Mouse (Mus musculus): ENCODE measurements around the gene Dtx1. TPM values are rescaled to one million over a fixed set of nuclear protein-coding genes. Genes with fewer than 3 reads are reported as not detected.

Dtx1 gene
- total RNA-seq, 1 experiment = 13.6 TPM

DNA sequence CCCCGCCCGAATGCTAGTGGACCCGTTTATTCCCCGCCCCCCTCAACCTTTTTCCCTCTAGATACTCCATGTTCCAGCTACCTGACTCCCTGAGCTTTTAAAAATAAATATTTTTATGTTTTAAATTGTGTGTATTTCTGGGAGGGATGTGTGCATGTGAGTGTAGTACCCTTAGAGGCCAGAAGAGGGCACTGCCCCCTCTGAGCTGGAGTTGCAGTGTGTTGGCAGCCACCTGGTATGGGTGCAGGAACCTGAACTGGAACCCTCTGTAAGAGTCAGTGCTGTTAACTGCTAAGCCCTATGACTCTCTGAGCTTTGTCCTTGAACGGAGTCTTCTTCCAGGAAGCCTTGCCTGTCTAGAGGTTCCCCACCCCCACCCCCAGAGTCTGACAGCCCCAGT is 79.8 kb downstream of the Dtx1 start:
- Histone ChIP-seq H3K27ac (ENCODE audit: insufficient read depth, low read depth, low read length, poor library complexity, severe bottlenecking) (no peak overlapping the region), H3K9ac (ENCODE audit: insufficient read depth, low read depth, low read length, poor library complexity, severe bottlenecking) (no peak overlapping the region), H3K4me1 (ENCODE audit: control insufficient read depth in 2 of 2, insufficient read depth in 2 of 2, low read length in 2 of 2, poor library complexity in 1 of 2) (peaks cover 0 to 2% of the 10 kb centered on the region in 2 experiments; a peak in 2 of 4 replicates), H3K9me3 (ENCODE audit: control insufficient read depth, insufficient read depth, low read depth, low read length) (no peaks in the 10 kb centered on the region), H3K36me3 (ENCODE audit: control insufficient read depth, insufficient read depth, low read length, poor library complexity, severe bottlenecking) (peaks cover 12% of the 10 kb centered on the region), H3K4me3 (ENCODE audit: insufficient read depth in 1 of 2, low read depth in 1 of 2, low read length in 2 of 2, poor library complexity in 1 of 2, severe bottlenecking in 1 of 2) (no peak overlapping the region)
- in situ Hi-C loops (cut with MboI; ENCODE audit: low sequenced_read_pairs in 2 of 2, unreplicated experiment in 2 of 2) = loop anchor here in 1 of 2 experiments (10.0 kb wide), 1 partner anchor 103 kb away; no protein-coding TSS in a partner anchor
- TF ChIP-seq CHD2 (IDR thresholded peaks at IDR 0.05; ENCODE audit: low read depth, low read length) = no peak
- no peak for TF ChIP-seq ZC3H11A (IDR thresholded peaks at IDR 0.05; ENCODE audit: borderline replicate concordance, low read depth, low read length)
- no peak for TF ChIP-seq MAFK (IDR thresholded peaks at IDR 0.05; ENCODE audit: insufficient read depth, low read depth, low read length)
- TF ChIP-seq ZNF384 (IDR thresholded peaks at IDR 0.05; ENCODE audit: low read depth, low read length) = no peak
- DNase-seq (ENCODE audit: low read depth, low spot score) = no peak

DNA sequence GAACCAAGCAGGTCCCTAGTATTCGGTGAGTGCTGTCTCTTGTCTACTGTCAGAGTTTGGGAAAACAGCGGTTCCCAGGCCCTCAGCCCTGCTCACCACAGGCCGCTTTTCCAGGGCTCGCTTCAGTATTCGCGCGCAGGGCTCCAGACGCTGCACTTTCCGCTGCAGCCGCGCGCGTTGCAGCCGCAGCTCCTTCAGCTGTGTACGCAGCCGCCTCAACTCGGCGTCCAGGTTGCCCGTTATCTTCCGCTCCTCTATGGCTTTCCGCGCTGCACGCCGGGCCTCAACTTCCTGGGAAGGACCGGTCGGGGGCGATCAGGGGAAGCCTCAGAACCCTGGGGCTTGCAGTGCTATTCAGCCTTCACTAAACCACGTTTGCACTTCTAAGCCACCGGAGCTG is 80.6 kb downstream of the Dtx1 start:
- Histone ChIP-seq H3K4me3 (ENCODE audit: insufficient read depth in 1 of 2, low read depth in 1 of 2, low read length in 2 of 2, poor library complexity in 1 of 2, severe bottlenecking in 1 of 2) (peak overlapping the region; percentile 1 to 48; a peak in 2 of 4 replicates), H3K9me3 (ENCODE audit: control insufficient read depth, insufficient read depth, low read depth, low read length) (no peaks in the 10 kb centered on the region), H3K9ac (ENCODE audit: insufficient read depth, low read depth, low read length, poor library complexity, severe bottlenecking) (0 out of 2 replicates have a peak overlapping the region, but pooled peaks have one; percentile 38), H3K27ac (ENCODE audit: insufficient read depth, low read depth, low read length, poor library complexity, severe bottlenecking) (no peak overlapping the region), H3K36me3 (ENCODE audit: control insufficient read depth, insufficient read depth, low read length, poor library complexity, severe bottlenecking) (peaks cover 16% of the 10 kb centered on the region), H3K4me1 (ENCODE audit: control insufficient read depth in 2 of 2, insufficient read depth in 2 of 2, low read length in 2 of 2, poor library complexity in 1 of 2) (peaks cover 2 to 5% of the 10 kb centered on the region in 2 experiments; a peak in 2 of 4 replicates)
- TF ChIP-seq MAFK (IDR thresholded peaks at IDR 0.05; ENCODE audit: insufficient read depth, low read depth, low read length) (no peak), ZNF384 (IDR thresholded peaks at IDR 0.05; ENCODE audit: low read depth, low read length) (no peak), CHD2 (IDR thresholded peaks at IDR 0.05; ENCODE audit: low read depth, low read length) (no peak), ZC3H11A (IDR thresholded peaks at IDR 0.05; ENCODE audit: borderline replicate concordance, low read depth, low read length) (no peak), HCFC1 (IDR thresholded peaks at IDR 0.05; ENCODE audit: borderline replicate concordance, insufficient read depth, low read length) (no peak)
- DNase-seq (ENCODE audit: low read depth, low spot score) = no peak
- in situ Hi-C loops (cut with MboI; ENCODE audit: low sequenced_read_pairs in 2 of 2, unreplicated experiment in 2 of 2) = loop anchor here in 1 of 2 experiments (10.0 kb wide), 1 partner anchor 104 kb away; no protein-coding TSS in a partner anchor

Other genes starting within 250 kb of the Dtx1 start
- gene Sdsl, start 239.1 kb downstream of the Dtx1 start, total RNA-seq (2012; rRNA removed) = 0.67 TPM in 1 of 2 replicates, not detected in the other
- 0.22 TPM in 1 of 2 replicates, not detected in the other for gene Sds, start 235.4 kb downstream of the Dtx1 start, total RNA-seq (2012; rRNA removed)
- gene Plbd2, start 208.3 kb downstream of the Dtx1 start, total RNA-seq (2012; rRNA removed) = 35.3 and 59.2 TPM in 2 replicates
- 20.5 and 34.5 TPM in 2 replicates for gene Slc8b1, start 200.8 kb downstream of the Dtx1 start, total RNA-seq (2012; rRNA removed)
- 14.2 and 14.9 TPM in 2 replicates for gene Tpcn1, start 123.3 kb downstream of the Dtx1 start, total RNA-seq (2012; rRNA removed)
- gene Iqcd, start 122.9 kb downstream of the Dtx1 start, total RNA-seq (2012; rRNA removed) = 0.16 TPM in 1 of 2 replicates, not detected in the other
- gene Rita1, start 99.3 kb downstream of the Dtx1 start, total RNA-seq (2012; rRNA removed) = 20.6 and 23.7 TPM in 2 replicates
- gene Ddx54, start 99.2 kb downstream of the Dtx1 start, total RNA-seq (2012; rRNA removed) = 90.7 and 108 TPM in 2 replicates
- gene Cfap73, start 77.7 kb downstream of the Dtx1 start, total RNA-seq (2012; rRNA removed) = not detected in 2 replicates
- 3.5 and 6.9 TPM in 2 replicates for gene Rasal1, start 63.1 kb downstream of the Dtx1 start, total RNA-seq (2012; rRNA removed)
- 0.85 and 1.3 TPM in 2 replicates for gene Oas2, start 37.9 kb upstream of the Dtx1 start, total RNA-seq (2012; rRNA removed)
- 1.6 and 2.4 TPM in 2 replicates for gene Oas3, start 65.7 kb upstream of the Dtx1 start, total RNA-seq (2012; rRNA removed)
- gene Oas1e, start 83.6 kb upstream of the Dtx1 start, total RNA-seq (2012; rRNA removed) = 0.18 and 0.32 TPM in 2 replicates
- 1.2 and 1.6 TPM in 2 replicates for gene Oas1c, start 100.6 kb upstream of the Dtx1 start, total RNA-seq (2012; rRNA removed)
- 0.45 and 1.1 TPM in 2 replicates for gene Oas1f, start 135.4 kb upstream of the Dtx1 start, total RNA-seq (2012; rRNA removed)
- gene Oas1h, start 149.5 kb upstream of the Dtx1 start, total RNA-seq (2012; rRNA removed) = not detected in 2 replicates
- gene Oas1g, start 175.7 kb upstream of the Dtx1 start, total RNA-seq (2012; rRNA removed) = 9.1 and 9.6 TPM in 2 replicates
- gene Oas1a, start 195.6 kb upstream of the Dtx1 start, total RNA-seq (2012; rRNA removed) = 7.8 and 10.7 TPM in 2 replicates
- 0.63 and 1.2 TPM in 2 replicates for gene Oas1d, start 202.6 kb upstream of the Dtx1 start, total RNA-seq (2012; rRNA removed)